Mouse (Mus musculus): ENCODE data around the gene H2-Oa. TPM values are rescaled to one million over a fixed set of nuclear protein-coding genes. Genes with fewer than 3 reads are reported as not detected.

The H2-Oa gene
- polyA plus RNA-seq (2014; fragmentation: Nextera tagmentation; extraction: Ambion mirVana): 0.65 and 1.1 TPM in 2 replicates

DNA sequence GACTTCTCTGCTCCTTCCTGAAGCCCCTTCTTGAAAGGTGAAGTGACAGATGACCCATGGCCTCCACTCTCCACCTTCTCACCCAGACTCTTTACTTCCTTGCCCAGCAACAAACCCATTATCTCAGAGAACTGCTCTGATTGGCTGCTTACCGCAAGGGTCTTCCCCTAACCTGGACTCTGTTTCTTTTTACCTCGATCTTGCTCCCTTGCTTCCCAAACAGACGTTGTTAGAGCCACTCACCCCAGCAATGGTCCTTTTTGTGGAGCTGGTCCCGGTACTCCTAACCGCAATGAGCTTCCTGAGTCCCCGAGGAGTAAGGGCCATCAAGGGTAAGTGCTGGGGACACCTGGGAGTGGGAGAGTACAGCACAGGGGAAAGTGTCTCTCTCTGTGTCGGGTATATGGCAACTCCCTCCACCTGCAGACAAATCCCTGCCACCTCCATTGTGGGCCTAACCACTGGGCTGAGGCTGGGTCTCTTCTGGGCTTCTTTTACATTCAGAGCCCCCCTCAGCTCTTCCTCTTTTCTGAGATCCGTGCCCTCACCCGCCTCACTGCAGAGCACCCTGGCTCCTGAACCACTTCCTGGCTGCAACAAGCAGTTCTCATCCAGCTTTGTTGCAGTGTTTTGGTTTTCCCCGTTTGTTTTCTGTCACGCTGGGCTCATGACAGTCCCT is at the start of gene H2-Oa:
Gene H2-Oa (plus strand): TSS at position 144 of the 679 bp plus-strand sequence.
- 32% methylated on average over 11 of the region's 11 CpGs for WGBS
- no peak within 1 kb of the TSS for H3K9ac ChIP-seq (replicated peaks; ENCODE audit: low read depth, low read length)
- no peaks in the 10 kb centered on the region for H3K27me3 ChIP-seq (ENCODE audit: control insufficient read depth, insufficient read depth, low read length)
- no peaks in the 10 kb centered on the region for H3K36me3 ChIP-seq (ENCODE audit: control insufficient read depth, insufficient read depth, low read length)
- H3K4me2 ChIP-seq (replicated peaks; ENCODE audit: low read depth, low read length): no peak within 1 kb of the TSS
- H3K4me3 ChIP-seq (ENCODE audit: low read depth, low read length): no peak within 1 kb of the TSS
- no peaks in the 10 kb centered on the region for H3K9me3 ChIP-seq (ENCODE audit: control insufficient read depth, low read depth, low read length)
- no peaks in the 10 kb centered on the region for H3K4me1 ChIP-seq (ENCODE audit: control insufficient read depth, insufficient read depth, low read length)
- ATAC-seq (ENCODE audit: insufficient number of reproducible peaks, insufficient read depth, low FRiP score, low read depth): no peak
- H3K27ac ChIP-seq (ENCODE audit: low read length): no peak within 1 kb of the TSS

DNA sequence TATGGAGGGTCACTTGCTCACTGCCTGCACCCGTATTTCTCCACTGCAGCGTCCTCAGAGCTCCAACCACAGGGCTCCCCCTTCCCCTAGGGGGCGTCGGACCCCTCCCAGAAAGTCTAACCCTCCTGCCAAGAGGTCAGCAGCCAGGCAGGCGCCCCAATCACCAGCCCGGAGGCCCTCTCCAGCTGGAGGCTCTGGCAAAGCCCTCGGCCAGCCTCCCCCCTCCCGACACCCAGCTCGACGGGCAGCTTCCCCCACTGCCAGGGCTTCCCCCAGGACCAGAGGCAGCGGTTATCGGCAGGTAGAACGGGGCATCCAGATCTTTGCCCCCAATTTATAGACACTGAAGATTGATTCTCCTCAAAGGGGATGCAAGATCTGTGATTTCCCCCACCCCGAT is 46.2 kb upstream of the H2-Oa start:
- H3K4me3 ChIP-seq (ENCODE audit: low read depth, low read length): no peak overlapping the region
- ATAC-seq (ENCODE audit: insufficient number of reproducible peaks, insufficient read depth, low FRiP score, low read depth): no peak
- H3K27ac ChIP-seq (ENCODE audit: low read length): no peak overlapping the region
- H3K4me1 ChIP-seq (ENCODE audit: control insufficient read depth, insufficient read depth, low read length): 0 out of 2 replicates have a peak, but pooled peaks cover 7% of the 10 kb centered on the region
- WGBS: 77% methylated on average over 14 of the region's 14 CpGs
- H3K9me3 ChIP-seq (ENCODE audit: control insufficient read depth, low read depth, low read length): no peaks in the 10 kb centered on the region
- H3K9ac ChIP-seq (replicated peaks; ENCODE audit: low read depth, low read length): no peak overlapping the region
- no peaks in the 10 kb centered on the region for H3K36me3 ChIP-seq (ENCODE audit: control insufficient read depth, insufficient read depth, low read length)
- H3K27me3 ChIP-seq (ENCODE audit: control insufficient read depth, insufficient read depth, low read length): no peaks in the 10 kb centered on the region
- H3K4me2 ChIP-seq (replicated peaks; ENCODE audit: low read depth, low read length): no peak overlapping the region

DNA sequence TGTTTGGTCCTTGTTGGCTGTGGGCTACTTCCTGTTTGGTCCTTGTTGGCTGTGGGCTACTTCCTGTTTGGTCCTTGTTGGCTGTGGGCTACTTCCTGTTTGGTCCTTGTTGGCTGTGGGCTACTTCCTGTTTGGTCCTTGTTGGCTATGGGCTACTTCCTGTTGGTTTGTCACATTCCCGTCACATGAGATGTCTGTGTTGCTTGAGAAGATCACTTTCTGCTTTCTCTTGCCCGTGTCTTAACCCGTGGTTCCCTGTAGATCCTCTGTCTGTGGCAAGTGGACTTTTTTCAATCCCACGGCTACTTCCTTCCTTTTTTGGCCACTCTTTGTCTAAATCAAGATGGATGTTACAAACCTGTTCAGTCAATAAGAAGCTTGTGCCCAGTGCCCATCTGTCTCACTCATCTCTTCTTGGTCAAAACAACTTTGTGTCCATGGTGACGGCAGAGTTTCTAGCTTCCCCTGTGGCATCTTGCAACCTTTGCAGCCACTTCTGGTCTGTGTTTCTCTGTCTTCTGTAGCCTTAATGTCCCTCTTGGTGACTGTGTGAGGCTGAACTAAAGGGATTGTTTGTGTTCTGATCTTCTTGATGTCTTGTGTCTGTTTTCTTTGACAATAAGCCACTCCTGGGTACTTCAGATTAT is 44.6 kb upstream of the H2-Oa start:
- Histone ChIP-seq H3K4me1 (ENCODE audit: control insufficient read depth, insufficient read depth, low read length) (no peaks in the 10 kb centered on the region), H3K27ac (ENCODE audit: low read length) (no peak overlapping the region), H3K36me3 (ENCODE audit: control insufficient read depth, insufficient read depth, low read length) (no peaks in the 10 kb centered on the region), H3K4me2 (replicated peaks; ENCODE audit: low read depth, low read length) (no peak overlapping the region), H3K9me3 (ENCODE audit: control insufficient read depth, low read depth, low read length) (no peaks in the 10 kb centered on the region), H3K27me3 (ENCODE audit: control insufficient read depth, insufficient read depth, low read length) (no peaks in the 10 kb centered on the region), H3K9ac (replicated peaks; ENCODE audit: low read depth, low read length) (no peak overlapping the region), H3K4me3 (ENCODE audit: low read depth, low read length) (no peak overlapping the region)
- ATAC-seq (ENCODE audit: insufficient number of reproducible peaks, insufficient read depth, low FRiP score, low read depth): no peak
- WGBS: 91% methylated on average over 5 of the region's 5 CpGs

DNA sequence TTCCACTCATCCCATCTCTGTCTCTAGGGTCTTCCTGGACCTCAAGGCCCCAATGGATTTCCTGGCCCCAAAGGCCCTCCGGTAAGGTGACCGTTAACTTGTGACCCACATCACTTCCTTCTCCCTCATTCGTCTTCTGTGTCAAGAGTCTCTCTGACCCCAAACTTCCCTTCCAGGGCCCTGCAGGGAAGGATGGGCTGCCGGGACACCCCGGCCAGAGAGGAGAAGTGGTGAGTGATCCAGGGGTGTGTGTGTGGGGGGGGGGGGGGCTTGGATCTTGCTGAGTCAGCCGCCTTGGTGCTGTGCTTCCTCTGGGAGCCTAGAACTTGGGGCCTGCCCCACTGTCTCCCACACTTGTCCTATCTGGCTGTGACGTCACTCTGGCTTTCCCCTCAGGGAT is 34.9 kb upstream of the H2-Oa start:
- H3K27me3 ChIP-seq (ENCODE audit: control insufficient read depth, insufficient read depth, low read length): no peaks in the 10 kb centered on the region
- H3K4me1 ChIP-seq (ENCODE audit: control insufficient read depth, insufficient read depth, low read length): no peaks in the 10 kb centered on the region
- H3K4me3 ChIP-seq (ENCODE audit: low read depth, low read length): no peak overlapping the region
- H3K27ac ChIP-seq (ENCODE audit: low read length): no peak overlapping the region
- WGBS: 57% methylated on average over 7 of the region's 7 CpGs
- H3K9ac ChIP-seq (replicated peaks; ENCODE audit: low read depth, low read length): no peak overlapping the region
- H3K4me2 ChIP-seq (replicated peaks; ENCODE audit: low read depth, low read length): no peak overlapping the region
- ATAC-seq (ENCODE audit: insufficient number of reproducible peaks, insufficient read depth, low FRiP score, low read depth): no peak
- no peaks in the 10 kb centered on the region for H3K9me3 ChIP-seq (ENCODE audit: control insufficient read depth, low read depth, low read length)
- H3K36me3 ChIP-seq (ENCODE audit: control insufficient read depth, insufficient read depth, low read length): no peaks in the 10 kb centered on the region

DNA sequence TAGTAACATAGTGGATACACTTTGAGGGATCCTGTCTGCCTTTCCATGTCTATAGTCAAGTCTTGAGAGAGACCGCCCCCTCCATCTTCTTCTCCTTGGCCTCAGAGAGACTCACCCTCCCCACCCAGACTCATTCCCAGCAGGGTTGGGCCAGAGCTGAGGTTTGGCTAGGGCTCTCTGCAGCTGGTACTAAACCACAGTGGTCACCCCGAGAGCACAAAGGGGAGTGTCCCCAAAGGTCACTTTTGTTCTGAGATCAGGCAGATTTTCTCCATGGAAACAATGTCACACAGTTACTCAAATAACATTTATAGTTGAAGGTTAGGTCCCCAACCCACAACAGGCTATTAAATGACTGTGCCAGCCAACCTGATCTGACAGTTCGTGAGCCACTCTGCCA is 23.3 kb upstream of the H2-Oa start:
- H3K9me3 ChIP-seq (ENCODE audit: control insufficient read depth, low read depth, low read length): no peaks in the 10 kb centered on the region
- 48% methylated on average over 3 of the region's 3 CpGs for WGBS
- no peak overlapping the region for H3K4me2 ChIP-seq (replicated peaks; ENCODE audit: low read depth, low read length)
- no peaks in the 10 kb centered on the region for H3K36me3 ChIP-seq (ENCODE audit: control insufficient read depth, insufficient read depth, low read length)
- H3K9ac ChIP-seq (replicated peaks; ENCODE audit: low read depth, low read length): no peak overlapping the region
- no peak overlapping the region for H3K27ac ChIP-seq (ENCODE audit: low read length)
- H3K4me3 ChIP-seq (ENCODE audit: low read depth, low read length): no peak overlapping the region
- H3K4me1 ChIP-seq (ENCODE audit: control insufficient read depth, insufficient read depth, low read length): no peaks in the 10 kb centered on the region
- H3K27me3 ChIP-seq (ENCODE audit: control insufficient read depth, insufficient read depth, low read length): no peaks in the 10 kb centered on the region
- no peak for ATAC-seq (ENCODE audit: insufficient number of reproducible peaks, insufficient read depth, low FRiP score, low read depth)

DNA sequence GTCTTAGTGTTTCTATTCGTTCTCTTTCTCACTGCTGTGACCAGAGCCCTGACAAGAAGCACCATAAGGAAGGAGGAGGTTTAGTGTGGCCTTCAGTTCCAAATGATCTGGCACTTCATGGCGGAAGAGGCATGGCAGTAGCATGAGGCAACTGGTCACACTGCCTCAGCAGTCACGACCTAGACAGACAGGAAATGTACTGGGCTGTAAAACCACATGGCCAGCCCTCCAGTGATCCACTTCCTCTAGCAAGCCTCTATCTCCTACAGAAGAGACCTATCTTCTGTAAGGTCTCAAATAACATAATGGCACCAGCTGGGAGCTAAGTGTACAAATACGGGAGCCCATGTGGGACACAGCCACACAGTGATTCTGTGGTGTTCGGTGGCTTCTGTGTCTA is 20.0 kb upstream of the H2-Oa start:
- WGBS: 76% methylated on average over 5 of the region's 5 CpGs
- Histone ChIP-seq H3K9me3 (ENCODE audit: control insufficient read depth, low read depth, low read length) (no peaks in the 10 kb centered on the region), H3K4me1 (ENCODE audit: control insufficient read depth, insufficient read depth, low read length) (no peaks in the 10 kb centered on the region), H3K4me2 (replicated peaks; ENCODE audit: low read depth, low read length) (no peak overlapping the region), H3K27ac (ENCODE audit: low read length) (no peak overlapping the region), H3K27me3 (ENCODE audit: control insufficient read depth, insufficient read depth, low read length) (0 out of 2 replicates have a peak, but pooled peaks cover 6% of the 10 kb centered on the region), H3K9ac (replicated peaks; ENCODE audit: low read depth, low read length) (no peak overlapping the region), H3K4me3 (ENCODE audit: low read depth, low read length) (no peak overlapping the region), H3K36me3 (ENCODE audit: control insufficient read depth, insufficient read depth, low read length) (no peaks in the 10 kb centered on the region)
- ATAC-seq (ENCODE audit: insufficient number of reproducible peaks, insufficient read depth, low FRiP score, low read depth): no peak

DNA sequence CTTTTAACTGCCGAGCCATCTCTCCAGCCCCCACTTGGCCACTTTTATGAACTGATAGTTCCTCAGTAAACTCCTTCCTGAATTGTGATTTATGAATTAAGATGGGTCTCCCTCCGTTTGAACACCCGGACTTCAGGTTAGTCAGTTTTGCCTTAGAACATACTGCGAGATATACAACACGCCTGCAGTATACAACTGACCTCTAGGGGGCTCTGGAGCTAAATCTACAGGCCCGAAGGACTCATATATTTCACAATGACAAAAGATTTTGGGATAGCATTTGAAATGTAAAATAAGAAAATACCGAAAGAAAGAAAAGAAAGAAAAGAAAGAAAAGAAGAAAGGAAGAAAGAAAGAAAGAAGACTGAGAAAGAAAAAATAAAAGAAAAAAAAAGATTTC is 16.9 kb upstream of the H2-Oa start:
- H3K9ac ChIP-seq (replicated peaks; ENCODE audit: low read depth, low read length): no peak overlapping the region
- no peak for ATAC-seq (ENCODE audit: insufficient number of reproducible peaks, insufficient read depth, low FRiP score, low read depth)
- WGBS: 44% methylated on average over 7 of the region's 7 CpGs

DNA sequence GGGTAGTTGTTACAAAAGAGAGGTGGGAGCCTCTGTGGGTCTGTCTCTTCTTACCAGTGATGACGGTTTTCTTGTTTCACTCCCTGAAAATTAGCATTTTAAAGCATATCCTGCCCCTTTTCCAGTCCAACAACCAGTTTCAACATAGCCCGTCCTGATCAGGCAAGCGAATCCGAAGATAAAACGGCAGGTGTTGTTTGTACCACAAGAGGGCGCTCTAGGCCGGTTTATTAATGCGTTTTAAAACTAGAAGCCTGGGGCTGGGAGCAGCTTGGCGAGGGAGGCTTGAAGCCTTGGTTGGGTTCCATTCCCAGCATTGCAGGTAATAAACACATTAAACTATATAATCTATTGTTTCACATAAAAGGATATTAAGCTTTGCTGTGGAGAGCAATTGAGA is 14.6 kb upstream of the H2-Oa start:
- Histone ChIP-seq H3K4me3 (ENCODE audit: low read depth, low read length) (no peak overlapping the region), H3K36me3 (ENCODE audit: control insufficient read depth, insufficient read depth, low read length) (no peaks in the 10 kb centered on the region), H3K4me2 (replicated peaks; ENCODE audit: low read depth, low read length) (no peak overlapping the region), H3K4me1 (ENCODE audit: control insufficient read depth, insufficient read depth, low read length) (no peaks in the 10 kb centered on the region), H3K27me3 (ENCODE audit: control insufficient read depth, insufficient read depth, low read length) (0 out of 2 replicates have a peak, but pooled peaks cover 7% of the 10 kb centered on the region), H3K27ac (ENCODE audit: low read length) (no peak overlapping the region), H3K9ac (replicated peaks; ENCODE audit: low read depth, low read length) (no peak overlapping the region), H3K9me3 (ENCODE audit: control insufficient read depth, low read depth, low read length) (no peaks in the 10 kb centered on the region)
- 2% methylated on average over 9 of the region's 9 CpGs for WGBS
- ATAC-seq (ENCODE audit: insufficient number of reproducible peaks, insufficient read depth, low FRiP score, low read depth): no peak

More for the DNA sequence above, 16.9 kb upstream of the H2-Oa start:
- no peak overlapping the region for H3K4me2 ChIP-seq (replicated peaks; ENCODE audit: low read depth, low read length)
- H3K27me3 ChIP-seq (ENCODE audit: control insufficient read depth, insufficient read depth, low read length): 0 out of 2 replicates have a peak, but pooled peaks cover 7% of the 10 kb centered on the region
- no peak overlapping the region for H3K4me3 ChIP-seq (ENCODE audit: low read depth, low read length)
- H3K9me3 ChIP-seq (ENCODE audit: control insufficient read depth, low read depth, low read length): no peaks in the 10 kb centered on the region
- H3K4me1 ChIP-seq (ENCODE audit: control insufficient read depth, insufficient read depth, low read length): no peaks in the 10 kb centered on the region
- H3K36me3 ChIP-seq (ENCODE audit: control insufficient read depth, insufficient read depth, low read length): no peaks in the 10 kb centered on the region
- H3K27ac ChIP-seq (ENCODE audit: low read length): no peak overlapping the region
